Mouse (Mus musculus) liver, postnatal 0 days (tissue): ENCODE measurements around the gene Fign. TPM values are rescaled to one million over a fixed set of nuclear protein-coding genes. Genes with fewer than 3 reads are reported as not detected.

Source experiments
- ATAC-seq: fragments of 200-750 bp; cut with Nextera tagmentation; 2 replicates; pipeline ENCODE4 v1.8.0; 2017; ENCODE audit warnings: mild to moderate bottlenecking, moderate library complexity
- DNase-seq: peaks from one replicate; pipeline ENCODE4 v3.0.0-alpha.2; 2016
- H3K27ac ChIP-seq: fragments of 300-500 bp; sonication (generic); 2 replicates; pipeline ENCODE4 v1.5.1; 2014; ENCODE audit warnings: antibody characterized with exemption, moderate library complexity, mild to moderate bottlenecking, low read depth
- H3K27me3 ChIP-seq: fragments of 300-500 bp; sonication (generic); 2 replicates; pipeline ENCODE4 v1.6.1; 2014; ENCODE audit warnings: low read length, control low read depth, mixed read lengths; ENCODE audit not compliant: insufficient read depth
- H3K36me3 ChIP-seq: fragments of 300-500 bp; sonication (generic); replicated peaks from 2 replicates; pipeline ENCODE4 v1.6.1; 2014; ENCODE audit warnings: mild to moderate bottlenecking, control low read depth, low read length, moderate library complexity, mixed read lengths; ENCODE audit not compliant: insufficient read depth
- H3K4me1 ChIP-seq: fragments of 300-500 bp; sonication (generic); 2 replicates; pipeline ENCODE4 v1.6.1; 2014; ENCODE audit warnings: antibody characterized with exemption, mild to moderate bottlenecking, control low read depth; ENCODE audit not compliant: insufficient read depth
- H3K4me2 ChIP-seq: fragments of 300-500 bp; sonication (generic); 2 replicates; pipeline ENCODE4 v1.6.1; 2014; ENCODE audit warnings: low read depth, mild to moderate bottlenecking, low read length, moderate library complexity, mixed read lengths
- H3K4me3 ChIP-seq: fragments of 300-500 bp; sonication (generic); 2 replicates; pipeline ENCODE4 v1.5.1; 2014; ENCODE audit warnings: low read depth, low read length
- H3K9ac ChIP-seq: fragments of 300-500 bp; sonication (generic); replicated peaks from 2 replicates; pipeline ENCODE4 v1.6.1; 2014; ENCODE audit warnings: mild to moderate bottlenecking, moderate library complexity
- H3K9me3 ChIP-seq: fragments of 300-500 bp; sonication (generic); 2 replicates; pipeline ENCODE4 v1.6.1; 2016; ENCODE audit warnings: mild to moderate bottlenecking, control low read depth, low read length, mixed read lengths
- CTCF ChIP-seq: sonication (generic); IDR thresholded peaks from 2 replicates; pipeline ENCODE4 v1.5.1; 2016; ENCODE audit warnings: antibody characterized with exemption, low read depth
- EP300 ChIP-seq: IDR thresholded peaks from 2 replicates; pipeline ENCODE4 v1.6.1; 2016; ENCODE audit warnings: antibody characterized with exemption, low read depth, mild to moderate bottlenecking
- WGBS: fragments of 180-500 bp; shearing (Covaris S2); extraction: QIAGEN DNeasy Blood & Tissue Kit; methylation state at CpG from one replicate; pipeline ENCODE4 v1.1.7; 2014; ENCODE audit not compliant: insufficient replicate concordance; 5-methylcytosine and 5-hydroxymethylcytosine counted together
- polyA plus RNA-seq: library from polyadenylated mRNA; unstranded; fragments of >200 nt; fragmentation: Nextera tagmentation; extraction: Ambion mirVana; gene quantifications from 2 replicates; pipeline ENCODE4 v1.2.1, GENCODE M21; 2015

Gene Fign
- polyA plus RNA-seq, 1 experiment from 2014 or later: 1.2 TPM

- Histone ChIP-seq H3K27me3 (no peaks in the 10 kb centered on the region), H3K4me3 (no peak overlapping the region), H3K4me1 (no peaks in the 10 kb centered on the region), H3K9me3 (no peaks in the 10 kb centered on the region), H3K4me2 (no peak overlapping the region), H3K9ac (no peak overlapping the region), H3K27ac (no peak overlapping the region), H3K36me3 (no peaks in the 10 kb centered on the region)
- WGBS: 68% methylated on average over 4 of the region's 4 CpGs
- no peak for DNase-seq
- no peak for TF ChIP-seq EP300
- no peak for TF ChIP-seq CTCF
- ATAC-seq: no peak
Measured at GRCm38 (mm10) chr2:63969633-63970032, 128.2 kb downstream of the Fign start.

GRCm38 (mm10) chr2:63931041-63931440 lies 166.8 kb downstream of the Fign start:
- H3K4me1 ChIP-seq: no peaks in the 10 kb centered on the region
- no peak overlapping the region for H3K4me3 ChIP-seq
- H3K4me2 ChIP-seq: no peak overlapping the region
- no peaks in the 10 kb centered on the region for H3K27me3 ChIP-seq
- H3K9me3 ChIP-seq: no peaks in the 10 kb centered on the region
- H3K9ac ChIP-seq: no peak overlapping the region
- no peaks in the 10 kb centered on the region for H3K36me3 ChIP-seq
- no peak for ATAC-seq
- H3K27ac ChIP-seq: no peak overlapping the region
- no peak for DNase-seq
- TF ChIP-seq EP300 (no peak), CTCF (no peak)
- 86% methylated on average over 2 of the region's 2 CpGs for WGBS

- Histone ChIP-seq H3K27ac (no peak overlapping the region), H3K9ac (no peak overlapping the region), H3K9me3 (no peaks in the 10 kb centered on the region), H3K4me2 (no peak overlapping the region), H3K4me3 (no peak overlapping the region), H3K27me3 (no peaks in the 10 kb centered on the region), H3K4me1 (no peaks in the 10 kb centered on the region), H3K36me3 (no peaks in the 10 kb centered on the region)
- no peak for DNase-seq
- WGBS: 44% methylated on average over 4 of the region's 4 CpGs
- no peak for ATAC-seq
- TF ChIP-seq CTCF (no peak), EP300 (no peak)
Measured at GRCm38 (mm10) chr2:63926481-63927097, 171.2 kb downstream of the Fign start.

GRCm38 (mm10) chr2:63925721-63926235 lies 172.1 kb downstream of the Fign start:
- Histone ChIP-seq H3K36me3 (no peaks in the 10 kb centered on the region), H3K4me1 (no peaks in the 10 kb centered on the region), H3K4me2 (no peak overlapping the region), H3K9ac (no peak overlapping the region), H3K27me3 (no peaks in the 10 kb centered on the region), H3K9me3 (no peaks in the 10 kb centered on the region), H3K4me3 (no peak overlapping the region), H3K27ac (no peak overlapping the region)
- TF ChIP-seq CTCF (peak; percentile 12; the same call in 1 of the 2 replicates), EP300 (no peak)
- ATAC-seq (no peak), DNase-seq (no peak)
- 63% methylated on average over 4 of the region's 4 CpGs for WGBS
